Mouse (Mus musculus) embryo, embryonic 10.5 days (tissue): ENCODE measurements around the gene Foxn4.

Experiments
- DNase-seq: peaks from one replicate; pipeline ENCODE4 v3.0.0-alpha.2; 2015; ENCODE audit warnings: low spot score

The Foxn4 gene

GRCm38 (mm10) chr5:114273693-114274402 is at the start of gene Foxn4:
TSS of gene Foxn4 (minus strand) at chr5:114273807.
- DNase-seq: peak; percentile 72

- peak; percentile 5 for DNase-seq
These were observed 49.6 kb upstream of the Foxn4 start for GRCm38 (mm10) chr5:114323105-114323790.

- no peak for DNase-seq
These were observed 36.1 kb upstream of the Foxn4 start for GRCm38 (mm10) chr5:114309680-114310036.

GRCm38 (mm10) chr5:114308765-114309679 is 35.4 kb upstream of the Foxn4 start:
- DNase-seq: peak; percentile 89

GRCm38 (mm10) chr5:114306496-114306895 is 32.9 kb upstream of the Foxn4 start:
- no peak for DNase-seq

GRCm38 (mm10) chr5:114303166-114303565 is 29.6 kb upstream of the Foxn4 start:
- DNase-seq: no peak

GRCm38 (mm10) chr5:114299883-114300610 is 26.4 kb upstream of the Foxn4 start:
- no peak for DNase-seq

GRCm38 (mm10) chr5:114299156-114299855 is 25.7 kb upstream of the Foxn4 start:
- DNase-seq: peak; percentile 74

- DNase-seq: no peak
These were observed 24.7 kb upstream of the Foxn4 start for GRCm38 (mm10) chr5:114298212-114298894.

GRCm38 (mm10) chr5:114296693-114297631 is 23.4 kb upstream of the Foxn4 start:
- peak; percentile 54 for DNase-seq

GRCm38 (mm10) chr5:114290004-114290403 is 16.4 kb upstream of the Foxn4 start:
- no peak for DNase-seq

- DNase-seq: no peak
These were observed 15.3 kb upstream of the Foxn4 start, which contains the start of gene Myo1h for GRCm38 (mm10) chr5:114288874-114289273. TSS of gene Myo1h (plus strand) at chr5:114289166.

GRCm38 (mm10) chr5:114288396-114288795 is 14.8 kb upstream of the Foxn4 start:
- DNase-seq: no peak

GRCm38 (mm10) chr5:114286872-114287571 is 13.4 kb upstream of the Foxn4 start:
- no peak for DNase-seq

GRCm38 (mm10) chr5:114286102-114286501 is 12.5 kb upstream of the Foxn4 start:
- no peak for DNase-seq

- no peak for DNase-seq
These were observed 11.7 kb upstream of the Foxn4 start for GRCm38 (mm10) chr5:114285398-114285700.

GRCm38 (mm10) chr5:114284604-114285397 is 11.2 kb upstream of the Foxn4 start:
- DNase-seq: no peak

GRCm38 (mm10) chr5:114282346-114282745 is 8.7 kb upstream of the Foxn4 start:
- no peak for DNase-seq
